Mouse (Mus musculus) heart, adult 2 months (tissue): Measurements from ENCODE around the gene Rac2. TPM values are rescaled to one million over a fixed set of nuclear protein-coding genes. Genes with fewer than 3 reads are reported as not detected.
A peak's percentile ranks its signal among the peaks of the same experiment; 100 is the strongest.

Experiments
- DNase-seq, 2 experiments: peaks; one replicate each; pipeline ENCODE4 v3.0.0; 2021
- H3K27ac ChIP-seq: fragments of 200-600 bp; 2 replicates; pipeline ENCODE4 v1.8.1; 2022
- H3K27me3 ChIP-seq: fragments of 200-500 bp; 2 replicates; pipeline ENCODE4 v1.6.1; 2012; ENCODE audit warnings: mild to moderate bottlenecking, low read length, inconsistent platforms, mixed read lengths; ENCODE audit not compliant: control insufficient read depth, insufficient read depth
- H3K36me3 ChIP-seq: fragments of 200-500 bp; 2 replicates; pipeline ENCODE4 v1.6.1; 2012; ENCODE audit warnings: low read length, inconsistent platforms; ENCODE audit not compliant: control insufficient read depth, insufficient read depth
- H3K4me1 ChIP-seq: fragments of 200-500 bp; 2 replicates; pipeline ENCODE4 v1.6.1; 2011; ENCODE audit warnings: low read length; ENCODE audit not compliant: control insufficient read depth, insufficient read depth
- H3K4me3 ChIP-seq: fragments of 200-600 bp; 2 replicates; pipeline ENCODE4 v1.8.1; 2022
- H3K79me2 ChIP-seq: fragments of 200-500 bp; replicated peaks from 2 replicates; pipeline ENCODE4 v1.6.1; 2012; ENCODE audit warnings: mild to moderate bottlenecking, inconsistent platforms, low read length, moderate library complexity, mixed read lengths; ENCODE audit not compliant: control insufficient read depth, insufficient read depth
- H3K9ac ChIP-seq: fragments of 200-500 bp; 2 replicates; pipeline ENCODE4 v1.6.1; 2012; ENCODE audit warnings: low read depth, mild to moderate bottlenecking, control low read depth, inconsistent platforms, low read length, mixed read lengths
- CTCF ChIP-seq: fragments of 200-600 bp; IDR thresholded peaks from 2 replicates; pipeline ENCODE4 v1.8.1; 2022; ENCODE audit warnings: antibody characterized with exemption, mild to moderate bottlenecking, moderate library complexity
- EP300 ChIP-seq: fragments of 200-500 bp; IDR thresholded peaks from 2 replicates; pipeline ENCODE4 v1.6.1; 2011; ENCODE audit warnings: low read depth, low read length, control low read depth; ENCODE audit not compliant: insufficient read depth
- POLR2A ChIP-seq: fragments of 200-500 bp; IDR thresholded peaks from 2 replicates; pipeline ENCODE4 v1.6.1; 2011; ENCODE audit warnings: mild to moderate bottlenecking, low read depth, low read length, control low read depth; ENCODE audit not compliant: insufficient read depth
- WGBS: fragments of 180-500 bp; shearing (Covaris S2); methylation state at CpG from one replicate; pipeline ENCODE4 v1.1.7; 2018; 5-methylcytosine and 5-hydroxymethylcytosine counted together
- intact Hi-C: fragments of 180-260 bp; cut with DNase I; formaldehyde crosslinking; loops from one replicate; pipeline ENCODE4 v1.15.1; 2025
- polyA plus RNA-seq: library from polyadenylated mRNA; depleted of rRNA; stranded (reverse); fragments of >200 nt; gene quantifications from 2 replicates; pipeline ENCODE4 v1.2.3, GENCODE M21; 2012
- total RNA-seq, 2 experiments: library from RNA; stranded (reverse); gene quantifications; 2 replicates each; pipeline ENCODE4 v1.2.3; 2021

The Rac2 gene
- total and polyA plus RNA-seq, 3 experiments, result 4.5 to 44.7 (median 8.7) TPM

- H3K79me2 ChIP-seq, result no peaks in the 10 kb centered on the region
- intact Hi-C loops, result no loop called here
- H3K36me3 ChIP-seq, result no peaks in the 10 kb centered on the region
- H3K27me3 ChIP-seq, result no peaks in the 10 kb centered on the region
- H3K9ac ChIP-seq, result 0 out of 2 replicates have a peak overlapping the region, but pooled peaks have one; percentile 9
- H3K4me3 ChIP-seq, result peak overlapping the region; percentile 31
- no peaks in the 10 kb centered on the region for H3K4me1 ChIP-seq
- no peak overlapping the region for H3K27ac ChIP-seq
- TF ChIP-seq POLR2A (no peak), EP300 (no peak), CTCF (no peak)
- 59% methylated on average over 25 of the region's 25 CpGs for WGBS
- DNase-seq, result no peak
Measured at GRCm38 (mm10) chr15:78554545-78555313, 17.9 kb downstream of the Rac2 start.

- intact Hi-C loops, result no loop called here
- Histone ChIP-seq H3K36me3 (no peaks in the 10 kb centered on the region), H3K27ac (no peak overlapping the region), H3K27me3 (no peaks in the 10 kb centered on the region), H3K4me1 (no peaks in the 10 kb centered on the region), H3K9ac (no peak overlapping the region), H3K4me3 (no peak overlapping the region), H3K79me2 (no peaks in the 10 kb centered on the region)
- TF ChIP-seq EP300, result no peak
- DNase-seq, result no peak
- WGBS, result 52% methylated on average over 4 of the region's 4 CpGs
Measured at GRCm38 (mm10) chr15:78549189-78549734, 23.3 kb downstream of the Rac2 start.

GRCm38 (mm10) chr15:78548711-78549110 is 23.9 kb downstream of the Rac2 start:
- intact Hi-C loops, result no loop called here
- Histone ChIP-seq H3K79me2 (no peaks in the 10 kb centered on the region), H3K4me3 (no peak overlapping the region), H3K9ac (no peak overlapping the region), H3K27me3 (no peaks in the 10 kb centered on the region), H3K36me3 (no peaks in the 10 kb centered on the region), H3K27ac (no peak overlapping the region), H3K4me1 (no peaks in the 10 kb centered on the region)
- TF ChIP-seq EP300, result no peak
- TF ChIP-seq POLR2A, result no peak
- no peak for TF ChIP-seq CTCF
- no peak for DNase-seq
- 79% methylated on average over 8 of the region's 8 CpGs for WGBS

DNA sequence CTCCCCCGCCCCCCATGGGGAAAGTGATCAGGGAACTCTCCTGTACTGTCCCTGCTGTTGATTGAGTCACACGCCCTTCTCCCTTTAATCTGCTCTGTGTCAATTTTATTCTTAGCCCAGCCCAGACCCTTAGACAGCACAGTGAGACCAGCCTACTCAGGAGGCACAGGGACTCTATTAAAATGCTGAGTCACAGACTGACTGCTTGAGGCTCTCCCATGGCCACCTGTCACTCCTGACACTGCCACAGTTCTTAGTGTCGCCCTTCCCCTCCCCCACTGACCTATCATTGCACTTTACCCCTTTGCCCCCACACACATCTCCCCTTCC is 24.3 kb downstream of the Rac2 start:
- Histone ChIP-seq H3K4me3 (no peak overlapping the region), H3K9ac (no peak overlapping the region), H3K36me3 (no peaks in the 10 kb centered on the region), H3K27ac (no peak overlapping the region), H3K4me1 (no peaks in the 10 kb centered on the region), H3K27me3 (no peaks in the 10 kb centered on the region), H3K79me2 (no peaks in the 10 kb centered on the region)
- 49% methylated on average over 3 of the region's 3 CpGs for WGBS
- no peak for DNase-seq
- TF ChIP-seq EP300, result no peak
- no peak for TF ChIP-seq CTCF
- no peak for TF ChIP-seq POLR2A
- intact Hi-C loops, result no loop called here

- H3K36me3 ChIP-seq, result no peaks in the 10 kb centered on the region
- H3K9ac ChIP-seq, result no peak overlapping the region
- no peaks in the 10 kb centered on the region for H3K79me2 ChIP-seq
- no peaks in the 10 kb centered on the region for H3K4me1 ChIP-seq
- 36% methylated on average over 5 of the region's 5 CpGs for WGBS
- TF ChIP-seq POLR2A (no peak), EP300 (no peak), CTCF (peak; percentile 64)
- no peak overlapping the region for H3K4me3 ChIP-seq
- no peaks in the 10 kb centered on the region for H3K27me3 ChIP-seq
- DNase-seq, result peak in 1 of 2 experiments; percentile 64
- intact Hi-C loops, result no loop called here
- H3K27ac ChIP-seq, result no peak overlapping the region
Measured at GRCm38 (mm10) chr15:78547415-78548335, 24.9 kb downstream of the Rac2 start.

DNA sequence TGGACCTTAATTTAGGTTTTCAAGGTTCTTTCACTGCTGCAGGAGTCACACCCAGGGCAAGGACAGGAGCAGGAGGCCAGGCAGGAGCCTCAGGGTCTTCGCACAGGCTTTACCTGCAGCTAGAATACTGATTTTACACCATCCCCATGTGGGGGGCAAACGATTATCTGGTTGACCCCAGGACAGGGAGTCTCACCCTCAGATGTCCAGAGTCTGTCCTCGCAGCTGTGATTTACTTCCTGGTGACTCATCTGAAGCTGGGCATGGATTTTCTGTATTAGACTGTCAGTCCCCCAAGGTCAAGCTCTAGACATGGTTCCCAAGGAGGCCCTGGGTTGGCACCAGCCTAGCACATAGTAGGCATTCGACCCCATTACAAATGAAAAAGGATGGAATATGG is 26.5 kb downstream of the Rac2 start:
- WGBS, result 67% methylated on average over 4 of the region's 4 CpGs
- no peaks in the 10 kb centered on the region for H3K36me3 ChIP-seq
- H3K27me3 ChIP-seq, result no peaks in the 10 kb centered on the region
- intact Hi-C loops, result no loop called here
- no peak overlapping the region for H3K4me3 ChIP-seq
- H3K27ac ChIP-seq, result no peak overlapping the region
- no peak for TF ChIP-seq EP300
- no peak for TF ChIP-seq POLR2A
- TF ChIP-seq CTCF, result no peak
- no peak for DNase-seq
- no peak overlapping the region for H3K9ac ChIP-seq
- no peaks in the 10 kb centered on the region for H3K79me2 ChIP-seq
- no peaks in the 10 kb centered on the region for H3K4me1 ChIP-seq
